Mouse (Mus musculus) liver, embryonic 16.5 days (tissue): ENCODE results near the gene Rhbdl1. TPM values are rescaled to one million over a fixed set of nuclear protein-coding genes. Genes with fewer than 3 reads are reported as not detected.
A peak's percentile ranks its signal among the peaks of the same experiment; 100 is the strongest.
"Not testable (repeated sequence)": the region's sequence is repeated elsewhere in the genome, so short reads cannot be mapped to it uniquely, and the experiment has no call there.

Experiments
- ATAC-seq: fragments of 200-750 bp; cut with Nextera tagmentation; 2 replicates; pipeline ENCODE4 v1.8.0; 2017; ENCODE audit warnings: low read depth, mild to moderate bottlenecking, moderate number of reproducible peaks, moderate library complexity
- H3K27ac ChIP-seq: fragments of 300-500 bp; sonication (generic); 2 replicates; pipeline ENCODE4 v1.5.1; 2014; ENCODE audit warnings: mild to moderate bottlenecking, low read length
- H3K27me3 ChIP-seq: fragments of 300-500 bp; sonication (generic); 2 replicates; pipeline ENCODE4 v1.6.1; 2014; ENCODE audit warnings: low read depth, low read length, mixed read lengths; ENCODE audit not compliant: control insufficient read depth, insufficient read depth
- H3K36me3 ChIP-seq: fragments of 300-500 bp; sonication (generic); 2 replicates; pipeline ENCODE4 v1.6.1; 2014; ENCODE audit warnings: mild to moderate bottlenecking; ENCODE audit not compliant: control insufficient read depth, insufficient read depth
- H3K4me1 ChIP-seq: fragments of 300-500 bp; sonication (generic); 2 replicates; pipeline ENCODE4 v1.6.1; 2014; ENCODE audit warnings: low read depth, low read length, mixed read lengths; ENCODE audit not compliant: control insufficient read depth
- H3K4me2 ChIP-seq: fragments of 300-500 bp; sonication (generic); 2 replicates; pipeline ENCODE4 v1.6.1; 2014; ENCODE audit warnings: low read depth, low read length, mixed read lengths
- H3K4me3 ChIP-seq: fragments of 300-500 bp; sonication (generic); 2 replicates; pipeline ENCODE4 v1.5.1; 2014; ENCODE audit warnings: low read depth, mild to moderate bottlenecking, low read length
- H3K9ac ChIP-seq: fragments of 300-500 bp; sonication (generic); 2 replicates; pipeline ENCODE4 v1.6.1; 2014; ENCODE audit warnings: low read depth, low read length
- H3K9me3 ChIP-seq: fragments of 300-500 bp; sonication (generic); replicated peaks from 2 replicates; pipeline ENCODE4 v1.6.1; 2016; ENCODE audit warnings: low read length; ENCODE audit not compliant: control insufficient read depth
- WGBS: fragments of 180-500 bp; shearing (Covaris S2); extraction: QIAGEN DNeasy Blood & Tissue Kit; methylation state at CpG from one replicate; pipeline ENCODE4 v1.1.7; 2014; ENCODE audit not compliant: insufficient replicate concordance; 5-methylcytosine and 5-hydroxymethylcytosine counted together
- polyA plus RNA-seq: library from polyadenylated mRNA; unstranded; fragments of >200 nt; fragmentation: Nextera tagmentation; extraction: Ambion mirVana; gene quantifications from 2 replicates; pipeline ENCODE4 v1.2.1, GENCODE M21; 2015

Rhbdl1 gene
- polyA plus RNA-seq, 1 experiment from 2014 or later = 0.45 TPM

DNA sequence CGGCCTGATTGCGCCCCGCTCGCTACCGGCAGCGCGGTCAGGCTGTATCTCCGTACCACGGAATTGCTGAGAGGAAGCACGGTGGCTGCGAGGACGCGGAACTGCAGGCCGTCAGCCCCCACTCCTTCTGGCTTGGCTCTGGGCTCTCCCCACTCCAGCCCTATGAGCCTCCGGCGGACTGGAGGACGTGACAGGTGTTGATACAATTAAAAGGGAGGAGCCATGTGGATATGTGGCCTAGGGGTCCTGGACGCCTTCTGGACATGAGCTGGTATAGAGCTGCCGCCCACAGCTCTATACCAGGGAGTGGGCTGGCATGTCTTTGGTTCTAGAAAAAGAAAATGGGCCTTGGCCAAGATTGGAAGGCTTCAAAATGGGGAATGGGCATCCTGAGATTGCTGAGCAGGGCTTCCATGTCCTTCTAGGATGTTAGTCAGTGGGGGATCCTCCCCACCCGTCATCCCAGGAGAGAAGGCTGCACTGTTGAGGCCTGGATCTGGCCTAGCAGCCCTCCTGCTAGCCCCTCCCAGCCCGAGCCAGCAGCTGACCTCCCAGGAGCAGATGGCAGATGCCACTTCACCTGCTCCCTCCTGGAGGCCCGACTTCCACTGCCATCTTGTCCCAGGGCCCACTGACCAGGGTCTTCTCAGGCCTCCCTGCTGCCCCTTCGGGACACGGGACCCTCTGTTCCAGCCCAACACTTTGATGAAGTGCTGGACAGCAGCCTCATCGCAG is 27.3 kb downstream of the Rhbdl1 start:
- H3K4me3 ChIP-seq = peak overlapping the region; percentile 56
- no peak for ATAC-seq
- H3K27me3 ChIP-seq = peaks cover 55% of the 10 kb centered on the region

DNA sequence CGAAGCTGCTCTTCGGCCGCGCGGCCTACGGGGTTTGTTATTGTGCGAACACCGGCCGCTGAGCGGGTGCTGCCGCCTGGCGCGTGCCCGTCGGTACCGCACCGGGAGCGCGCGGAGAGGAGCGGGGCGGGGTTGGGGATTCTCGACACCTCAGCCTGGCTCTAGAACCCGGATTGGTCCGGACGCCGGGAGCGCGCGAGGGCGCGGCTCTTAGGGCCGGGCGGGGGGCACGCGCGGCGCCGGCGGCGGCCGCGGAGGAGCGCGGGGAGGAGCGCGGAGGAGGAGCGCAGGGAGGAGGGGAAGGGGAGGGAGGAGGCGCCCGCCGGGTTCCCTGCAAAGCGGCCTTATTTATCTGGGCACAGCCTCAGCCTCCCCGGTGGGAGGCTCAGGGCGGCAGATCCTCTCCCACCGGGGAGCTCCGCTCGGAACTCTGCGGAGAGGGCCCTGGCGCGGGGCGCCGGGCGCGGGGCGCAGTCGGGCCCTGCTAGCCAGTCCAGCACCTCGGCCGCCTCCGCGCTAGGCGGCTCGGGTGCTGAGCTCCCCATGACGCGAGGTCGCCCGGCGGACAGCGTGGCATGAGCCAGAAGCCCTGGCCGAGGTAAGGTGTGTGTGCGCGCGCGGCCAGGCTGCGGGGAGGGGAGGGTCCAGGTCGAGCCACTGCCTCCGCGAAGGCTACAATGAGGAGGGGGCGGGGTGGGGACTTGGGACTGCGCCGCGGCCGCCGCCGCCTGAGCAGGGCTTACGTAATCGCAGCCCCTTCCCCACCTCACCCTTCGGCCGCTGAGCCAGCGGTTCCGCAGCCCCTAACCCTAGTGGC is 28.1 kb downstream of the Rhbdl1 start, which contains the start of gene Fbxl16:
TSS of gene Fbxl16 (plus strand) at position 297 of the 817 bp plus-strand sequence.
- under 1% methylated on average over 91 of the region's 100 CpGs for WGBS
- Histone ChIP-seq H3K9me3 (no peaks in the 10 kb centered on the region), H3K27me3 (peaks cover 55% of the 10 kb centered on the region), H3K4me1 (peaks cover 9% of the 10 kb centered on the region), H3K27ac (no peak within 1 kb of the TSS), H3K36me3 (no peaks in the 10 kb centered on the region), H3K4me3 (peak within 1 kb of the TSS; percentile 56), H3K9ac (peak within 1 kb of the TSS; percentile 8; the same call in 1 of the 2 replicates), H3K4me2 (peak within 1 kb of the TSS; percentile 67)
- ATAC-seq = peak; percentile 66; the same call in 1 of the 2 replicates

More for the DNA sequence above, 27.3 kb downstream of the Rhbdl1 start:
- peaks cover 9% of the 10 kb centered on the region for H3K4me1 ChIP-seq
- no peak overlapping the region for H3K27ac ChIP-seq
- WGBS = 10% methylated on average over 25 of the region's 25 CpGs
- no peaks in the 10 kb centered on the region for H3K9me3 ChIP-seq
- no peak overlapping the region for H3K9ac ChIP-seq
- no peaks in the 10 kb centered on the region for H3K36me3 ChIP-seq
- H3K4me2 ChIP-seq = peak overlapping the region; percentile 67

DNA sequence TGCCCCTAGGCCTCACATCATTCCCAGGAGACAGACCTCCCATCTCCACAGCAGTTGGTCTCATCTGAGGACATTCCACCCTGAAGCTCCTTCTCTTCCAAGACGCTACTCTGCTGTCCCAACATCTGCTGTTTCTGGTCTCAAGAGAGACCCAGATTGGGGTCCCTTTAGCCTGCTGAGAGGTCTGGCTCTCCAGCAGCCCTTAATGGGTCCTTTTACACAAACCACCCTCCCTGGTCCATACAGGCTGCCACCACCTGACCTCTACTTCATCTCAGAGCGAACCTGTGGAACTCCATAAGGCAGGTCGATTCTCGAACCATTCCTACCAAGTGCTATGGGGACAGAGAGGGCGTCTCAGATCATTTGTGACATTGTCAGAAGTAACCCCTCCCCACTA is 29.1 kb downstream of the Rhbdl1 start:
- no peaks in the 10 kb centered on the region for H3K9me3 ChIP-seq
- H3K36me3 ChIP-seq = no peaks in the 10 kb centered on the region
- H3K4me2 ChIP-seq = no peak overlapping the region
- H3K4me3 ChIP-seq = no peak overlapping the region
- ATAC-seq = no peak
- H3K27ac ChIP-seq = no peak overlapping the region
- WGBS = 33% methylated on average over 5 of the region's 5 CpGs
- peaks cover 9% of the 10 kb centered on the region for H3K4me1 ChIP-seq
- H3K9ac ChIP-seq = no peak overlapping the region
- peaks cover 50% of the 10 kb centered on the region for H3K27me3 ChIP-seq

DNA sequence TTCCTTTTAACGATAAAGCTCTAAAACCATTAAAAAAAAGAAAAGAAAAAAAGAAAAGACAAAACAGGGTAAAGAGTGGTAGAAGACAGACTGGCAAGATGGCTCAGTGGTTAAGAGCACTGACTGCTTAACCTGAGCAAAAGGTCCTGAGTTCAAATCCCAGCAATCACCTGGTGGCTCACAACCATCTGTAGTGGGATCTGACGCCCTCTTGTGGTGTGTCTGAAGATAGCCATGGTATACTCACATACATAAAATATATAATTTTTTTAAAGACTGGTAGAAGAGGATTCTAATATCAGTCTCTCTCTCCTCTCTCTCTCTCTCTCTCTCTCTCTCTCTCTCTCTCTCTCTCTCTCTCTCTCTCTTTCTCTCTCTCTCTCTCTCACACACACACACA is 29.6 kb downstream of the Rhbdl1 start:
- H3K9me3 ChIP-seq, ATAC-seq, H3K4me2 ChIP-seq, H3K4me3 ChIP-seq, H3K36me3 ChIP-seq, H3K27ac ChIP-seq, H3K9ac ChIP-seq, H3K4me1 ChIP-seq: not testable (repeated sequence)
- peaks cover 49% of the 10 kb centered on the region for H3K27me3 ChIP-seq
- 29% methylated on average over 2 of the region's 2 CpGs for WGBS

DNA sequence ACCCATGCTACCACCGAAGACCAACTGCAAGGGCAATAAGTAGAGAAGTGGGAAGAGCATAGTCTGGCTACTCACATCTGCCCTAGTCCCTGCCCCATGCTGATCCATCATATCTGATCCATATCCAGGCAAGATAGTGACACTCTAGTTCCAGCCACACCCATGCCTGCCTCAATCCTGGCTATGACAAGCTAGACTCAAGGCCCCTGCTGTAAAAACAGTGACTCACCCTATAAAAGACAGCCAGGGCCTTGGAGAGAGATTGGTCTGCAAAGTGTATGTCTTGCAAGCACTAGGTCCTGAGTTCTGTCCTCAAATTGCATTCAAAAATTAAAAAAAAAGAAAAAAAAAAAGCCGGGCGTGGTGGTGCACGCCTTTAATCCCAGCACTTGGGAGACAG is 30.6 kb downstream of the Rhbdl1 start:
- Histone ChIP-seq H3K4me3 (no peak overlapping the region), H3K27ac (no peak overlapping the region), H3K36me3 (no peaks in the 10 kb centered on the region), H3K4me2 (no peak overlapping the region), H3K4me1 (peaks cover 9% of the 10 kb centered on the region), H3K9ac (no peak overlapping the region), H3K9me3 (no peaks in the 10 kb centered on the region), H3K27me3 (peaks cover 47% of the 10 kb centered on the region)
- WGBS = 64% methylated on average over 4 of the region's 4 CpGs
- ATAC-seq = no peak

DNA sequence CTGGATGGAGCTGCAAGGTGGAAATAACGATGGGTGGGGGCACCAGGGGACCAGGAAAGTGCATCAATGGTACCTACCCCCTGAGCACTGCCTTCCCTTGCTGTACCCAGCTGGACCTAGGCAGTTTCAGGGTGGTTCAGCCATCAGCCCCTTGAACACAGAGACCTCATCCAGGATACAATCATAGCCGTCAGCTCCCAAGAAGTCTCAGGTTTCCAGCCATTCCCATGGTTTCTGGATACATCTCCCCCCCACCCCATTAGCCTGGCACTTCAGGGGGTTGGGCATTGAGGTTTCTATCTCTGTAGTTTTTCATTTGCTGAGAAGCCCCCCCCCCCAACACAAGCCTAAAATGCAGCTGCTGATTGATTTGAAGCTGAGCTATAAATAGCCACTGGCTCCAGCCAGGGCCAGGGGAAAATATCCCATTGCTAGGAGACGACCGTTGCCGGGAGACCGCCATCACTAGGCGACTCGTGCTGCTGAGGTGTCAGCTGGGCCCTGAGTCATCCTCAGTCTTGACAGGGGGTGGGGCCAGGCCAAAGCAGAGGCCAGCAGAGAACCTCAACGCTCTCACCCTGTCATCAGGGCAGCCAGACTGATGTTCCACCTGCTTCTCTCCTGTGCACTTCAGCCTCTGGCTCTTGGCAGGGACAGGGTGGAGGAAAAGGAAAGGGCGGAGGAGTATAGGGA is 34.1 kb downstream of the Rhbdl1 start:
- Histone ChIP-seq H3K9ac (no peak overlapping the region), H3K27ac (no peak overlapping the region), H3K4me2 (no peak overlapping the region), H3K36me3 (no peaks in the 10 kb centered on the region), H3K4me1 (no peaks in the 10 kb centered on the region; the same call in 1 of the 2 replicates), H3K27me3 (peaks cover 18% of the 10 kb centered on the region), H3K4me3 (no peak overlapping the region), H3K9me3 (no peaks in the 10 kb centered on the region)
- no peak for ATAC-seq
- WGBS = 8% methylated on average over 10 of the region's 10 CpGs

DNA sequence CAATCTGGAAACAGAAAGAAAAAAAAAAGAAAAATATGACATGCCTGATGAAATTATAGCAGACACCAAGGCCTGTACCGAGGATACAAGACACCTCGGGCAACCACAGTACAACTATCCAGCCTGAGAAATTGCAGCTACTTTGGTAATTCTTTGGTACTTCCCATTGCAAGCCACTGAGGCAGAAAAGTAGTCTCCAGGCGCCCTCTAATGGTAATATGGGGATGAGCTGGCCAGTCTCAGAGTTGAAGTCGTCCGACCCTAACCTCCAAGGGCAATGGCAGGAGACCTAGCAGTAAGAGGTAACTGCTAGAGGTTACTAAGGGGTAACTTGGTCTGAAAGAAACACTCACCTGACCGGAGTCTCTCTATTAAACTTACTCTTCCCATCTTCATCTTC is 36.1 kb downstream of the Rhbdl1 start:
- Histone ChIP-seq H3K4me2 (no peak overlapping the region), H3K9me3 (no peaks in the 10 kb centered on the region), H3K4me3 (no peak overlapping the region), H3K27me3 (peaks cover 15% of the 10 kb centered on the region), H3K9ac (no peak overlapping the region), H3K4me1 (peaks cover 11% of the 10 kb centered on the region), H3K36me3 (no peaks in the 10 kb centered on the region), H3K27ac (no peak overlapping the region)
- 3% methylated on average over 6 of the region's 6 CpGs for WGBS
- no peak for ATAC-seq

DNA sequence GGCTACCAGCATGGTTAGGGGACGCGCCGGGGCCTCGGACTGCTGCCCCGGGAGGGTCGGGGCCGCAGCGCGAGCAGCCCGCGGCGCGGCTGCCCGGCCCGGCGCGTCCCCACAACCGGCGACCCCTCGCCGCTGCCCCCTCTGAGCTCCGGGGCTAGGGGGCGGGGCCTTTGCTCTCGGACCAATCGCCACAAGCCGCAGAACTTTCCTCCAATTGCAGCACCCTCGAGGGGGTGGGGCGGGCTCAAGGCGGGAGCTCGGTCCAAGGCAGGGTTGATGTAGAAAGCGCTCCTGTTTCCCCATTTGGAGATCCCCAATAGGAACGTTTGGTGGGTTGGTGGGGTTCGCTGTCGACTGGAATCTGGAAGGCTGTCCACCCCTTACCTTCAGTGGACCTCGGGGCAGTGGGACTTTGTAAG is 40.1 kb downstream of the Rhbdl1 start, which contains the start of gene Metrn:
TSS of gene Metrn (minus strand) at position 186 of the 419 bp plus-strand sequence.
- peak within 1 kb of the TSS; percentile 86 for H3K4me3 ChIP-seq

More for the DNA sequence above, 40.1 kb downstream of the Rhbdl1 start, which contains the start of gene Metrn:
- H3K27me3 ChIP-seq = peaks cover 5% of the 10 kb centered on the region
- H3K4me2 ChIP-seq = peak within 1 kb of the TSS; percentile 94
- no peaks in the 10 kb centered on the region for H3K9me3 ChIP-seq
- WGBS = under 1% methylated on average over 28 of the region's 35 CpGs
- H3K9ac ChIP-seq = peak within 1 kb of the TSS; percentile 74
- peaks cover 29% of the 10 kb centered on the region for H3K4me1 ChIP-seq
- H3K36me3 ChIP-seq = no peaks in the 10 kb centered on the region
- H3K27ac ChIP-seq = peak within 1 kb of the TSS; percentile 27; the same call in 1 of the 2 replicates
- peak; percentile 80 for ATAC-seq
